Mouse (Mus musculus): ENCODE measurements around the gene Gm5737.

DNA sequence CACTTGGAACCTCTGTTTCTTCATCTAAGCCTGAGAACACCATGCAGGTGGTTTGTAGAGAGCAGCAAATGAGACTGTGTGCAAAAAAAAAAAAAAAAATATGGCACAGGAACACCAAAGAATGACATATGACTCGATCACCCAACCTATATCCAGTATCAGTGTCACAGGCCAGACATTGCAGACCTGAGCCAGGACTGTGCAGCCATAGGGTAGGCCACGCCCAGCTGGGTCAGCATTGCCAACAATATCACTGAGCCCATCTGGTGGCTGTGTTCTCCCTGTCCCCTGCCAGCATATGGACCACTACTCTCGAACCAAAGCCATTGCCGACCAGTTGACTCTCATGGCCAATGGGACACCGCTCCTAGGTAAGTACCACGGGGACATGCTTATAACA is 5.4 kb downstream of the Gm5737 start:
- no peak for TF ChIP-seq CTCF (IDR thresholded peaks at IDR 0.05; ENCODE audit: insufficient read depth, low read length)
- no peak for TF ChIP-seq POLR2A (IDR thresholded peaks at IDR 0.05; ENCODE audit: borderline replicate concordance, extremely low read depth, low read depth, low read length)

Measured in lung, adult 2 months (tissue).